Mouse (Mus musculus): ENCODE data around the gene Gm49368.
"Not testable (repeated sequence)": the region's sequence is repeated elsewhere in the genome, so short reads cannot be mapped to it uniquely, and the experiment has no call there.

Gene Gm49368

DNA sequence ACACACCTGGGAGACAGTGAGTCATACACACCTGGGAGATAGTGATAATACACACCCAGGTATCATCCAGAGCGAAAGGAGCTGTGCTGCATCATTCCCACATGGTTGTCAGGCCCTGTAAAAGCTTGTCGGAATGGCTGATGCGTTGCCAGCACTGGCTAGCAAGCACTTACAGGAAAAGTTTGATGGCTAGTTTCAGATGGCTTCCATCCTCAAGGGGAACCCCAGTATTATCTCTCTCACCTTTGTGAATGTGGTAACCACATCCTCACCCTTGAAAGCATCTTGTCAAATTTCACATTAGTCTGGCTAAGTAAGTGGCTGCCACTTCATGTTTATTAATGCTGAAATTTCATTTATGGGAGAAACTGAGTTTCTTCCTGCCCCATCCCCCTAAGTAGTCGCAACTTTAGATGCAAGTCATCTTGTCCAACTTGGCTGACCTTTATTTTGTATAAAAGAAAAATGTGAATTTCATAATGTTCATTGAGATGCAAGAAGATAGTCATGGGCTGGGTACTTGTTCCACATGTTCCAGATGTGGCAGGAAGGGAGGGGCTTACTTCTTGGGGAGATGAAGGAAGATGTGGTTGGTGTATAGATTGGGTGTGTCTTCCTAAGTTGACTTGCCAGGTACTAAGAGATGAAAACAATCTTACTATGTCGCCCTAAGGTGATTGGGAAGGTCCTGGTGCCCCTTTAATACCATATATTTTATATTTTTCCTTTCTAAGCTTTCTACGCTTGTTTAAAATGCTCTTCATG lies 57.4 kb downstream of the Gm49368 start:
- in situ Hi-C loops (cut with MboI; ENCODE audit: low sequenced_read_pairs): no loop called here

GRCm38 (mm10) chr7:128128741-128129720 lies 66.5 kb downstream of the Gm49368 start, which contains the start of gene Itgax:
Gene Itgax (plus strand): TSS chr7:128129547.
- in situ Hi-C loops (cut with MboI; ENCODE audit: low sequenced_read_pairs): no loop called here

GRCm38 (mm10) chr7:128132148-128132547 lies 69.7 kb downstream of the Gm49368 start:
- in situ Hi-C loops (cut with MboI; ENCODE audit: low sequenced_read_pairs): no loop called here

- in situ Hi-C loops (cut with MboI; ENCODE audit: low sequenced_read_pairs): no loop called here
These were observed 71.1 kb downstream of the Gm49368 start for GRCm38 (mm10) chr7:128133596-128133995.

DNA sequence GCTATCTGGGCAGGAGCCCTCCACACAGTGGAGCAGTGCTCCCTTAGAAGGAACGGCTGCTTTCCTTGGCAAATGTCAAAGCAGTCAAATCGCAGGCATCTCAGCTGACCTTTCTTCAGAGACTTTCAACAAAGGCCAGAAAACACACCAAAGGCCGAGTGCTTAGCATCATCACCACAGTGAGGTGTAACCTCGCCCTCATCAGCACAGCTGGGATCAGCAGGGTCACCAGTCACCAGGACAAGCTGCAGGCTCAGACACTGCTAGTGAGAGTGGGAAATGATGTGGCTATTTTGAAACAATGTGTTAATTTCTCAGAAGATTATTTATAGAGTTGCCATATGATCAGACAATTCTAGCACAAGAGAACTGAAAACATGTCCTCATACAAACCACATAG lies 74.4 kb downstream of the Gm49368 start:
- in situ Hi-C loops (cut with MboI; ENCODE audit: low sequenced_read_pairs): no loop called here

GRCm38 (mm10) chr7:128139611-128140010 lies 77.1 kb downstream of the Gm49368 start:
- in situ Hi-C loops (cut with MboI; ENCODE audit: low sequenced_read_pairs): no loop called here

DNA sequence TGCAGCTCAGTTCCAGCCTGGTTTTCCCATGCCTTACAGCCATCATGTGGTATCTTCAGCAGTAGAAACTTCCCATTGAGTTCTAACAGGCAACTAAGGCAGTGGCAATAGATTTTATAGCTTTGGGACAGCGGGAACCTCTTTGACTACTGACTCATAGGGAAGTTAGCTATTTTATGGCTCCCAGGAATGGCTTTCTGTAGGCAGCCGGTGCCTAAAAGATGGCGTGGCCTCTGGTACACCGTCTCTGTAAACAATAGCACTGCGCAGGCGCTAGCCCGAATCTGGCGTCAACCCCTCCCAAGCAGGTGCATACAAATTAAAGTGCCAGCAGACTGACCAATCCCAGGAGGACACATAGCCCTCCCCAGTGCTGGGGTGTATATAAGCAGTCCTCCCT lies 88.5 kb downstream of the Gm49368 start:
- in situ Hi-C loops (cut with MboI; ENCODE audit: low sequenced_read_pairs): no loop called here

- in situ Hi-C loops (cut with MboI; ENCODE audit: low sequenced_read_pairs): no loop called here
These were observed 91.6 kb downstream of the Gm49368 start, which contains the start of gene Itgad for GRCm38 (mm10) chr7:128154076-128154475. Gene Itgad (plus strand): TSS chr7:128154376.

DNA sequence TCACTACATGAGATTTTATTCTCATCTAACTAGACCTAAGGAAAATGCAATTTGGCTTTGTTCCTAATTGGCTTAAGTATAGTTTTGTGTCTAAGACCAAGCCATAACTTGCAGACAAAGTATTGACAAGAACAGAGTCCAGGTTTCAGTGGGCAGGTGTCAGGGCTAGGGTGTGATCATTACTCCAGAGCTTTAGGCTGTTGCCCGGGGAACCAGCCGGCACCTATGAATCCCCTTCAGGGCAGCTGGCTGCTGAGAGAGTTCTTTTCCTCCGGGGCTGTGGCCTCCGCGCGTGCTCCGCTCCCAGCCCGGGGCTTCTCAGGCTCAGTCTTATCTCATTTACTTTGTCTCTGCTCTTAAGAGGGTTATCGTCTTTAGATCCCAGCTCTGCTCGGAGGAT lies 92.4 kb downstream of the Gm49368 start:
- in situ Hi-C loops (cut with MboI; ENCODE audit: low sequenced_read_pairs): no loop called here

DNA sequence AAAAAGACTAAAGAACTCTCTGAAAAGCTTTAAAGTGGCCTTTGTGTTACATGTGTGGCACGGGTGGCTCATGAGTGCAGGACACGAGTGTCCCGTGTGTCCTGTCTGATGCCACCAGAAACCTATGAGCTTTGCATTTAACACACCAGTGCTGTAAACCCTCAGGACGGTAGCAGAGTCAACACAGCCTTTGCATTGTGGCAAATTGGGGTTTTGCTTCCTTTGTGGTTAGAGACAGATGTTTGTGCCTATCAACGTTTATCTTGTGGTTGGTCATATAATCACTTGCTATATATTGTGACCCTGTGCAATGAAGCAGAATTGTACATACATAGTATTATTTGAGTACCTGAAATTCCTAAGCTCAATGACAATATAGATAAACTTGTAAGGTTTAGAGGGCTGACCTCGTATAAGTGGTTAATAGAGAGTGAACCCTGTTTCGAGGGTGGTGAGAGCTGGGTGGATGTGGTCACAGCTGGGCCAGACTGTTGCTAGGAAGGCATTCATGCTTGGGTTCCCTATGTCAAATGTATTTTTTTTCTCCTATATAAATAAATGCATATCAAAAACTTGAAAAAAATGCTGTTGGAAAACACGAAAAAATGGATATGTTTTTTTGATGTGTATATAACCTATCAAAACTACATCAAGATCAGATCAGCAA lies 96.3 kb downstream of the Gm49368 start:
- in situ Hi-C loops (cut with MboI; ENCODE audit: low sequenced_read_pairs): not testable (repeated sequence)

- in situ Hi-C loops (cut with MboI; ENCODE audit: low sequenced_read_pairs): no loop called here
These were observed 101.5 kb downstream of the Gm49368 start for GRCm38 (mm10) chr7:128164001-128164400.

GRCm38 (mm10) chr7:128166391-128166790 lies 103.9 kb downstream of the Gm49368 start:
- in situ Hi-C loops (cut with MboI; ENCODE audit: low sequenced_read_pairs): no loop called here

DNA sequence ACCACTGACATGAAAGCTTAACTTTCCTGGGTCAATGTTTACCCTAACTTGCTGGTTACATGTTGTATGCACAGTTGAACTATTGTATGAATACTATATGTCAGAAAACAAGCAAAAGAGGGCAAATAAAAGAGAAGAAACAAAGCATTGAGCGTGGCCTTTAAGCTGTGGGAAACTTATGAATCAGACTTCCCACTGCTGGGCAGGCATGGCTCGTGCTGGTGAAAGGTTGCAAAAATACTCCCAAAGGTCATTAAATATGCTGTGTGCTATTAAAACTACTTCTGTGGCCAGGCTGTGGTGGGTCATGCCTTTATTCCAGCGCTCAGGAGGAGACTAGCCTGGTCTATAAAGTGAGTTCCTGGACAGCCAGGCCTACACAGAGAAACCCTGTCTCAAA lies 107.5 kb downstream of the Gm49368 start:
- in situ Hi-C loops (cut with MboI; ENCODE audit: low sequenced_read_pairs): no loop called here

Data from CH12F3 (cell line).